Mouse (Mus musculus) intestine, embryonic 15.5 days (tissue): ENCODE measurements around the gene Eipr1. TPM values are rescaled to one million over a fixed set of nuclear protein-coding genes. Genes with fewer than 3 reads are reported as not detected.

Experiments
- ATAC-seq: fragments of 200-750 bp; cut with Nextera tagmentation; 2 replicates; pipeline ENCODE4 v1.8.0; 2017; ENCODE audit warnings: moderate TSS enrichment, moderate library complexity
- H3K27ac ChIP-seq: fragments of 300-500 bp; sonication (generic); 2 replicates; pipeline ENCODE4 v1.5.1; 2015; ENCODE audit warnings: mild to moderate bottlenecking, inconsistent platforms
- H3K27me3 ChIP-seq: fragments of 300-500 bp; sonication (generic); replicated peaks from 2 replicates; pipeline ENCODE4 v1.6.1; 2015; ENCODE audit warnings: inconsistent platforms
- H3K36me3 ChIP-seq: fragments of 300-500 bp; sonication (generic); 2 replicates; pipeline ENCODE4 v1.6.1; 2015; ENCODE audit warnings: inconsistent platforms
- H3K4me1 ChIP-seq: fragments of 300-500 bp; sonication (generic); replicated peaks from 2 replicates; pipeline ENCODE4 v1.6.1; 2015; ENCODE audit warnings: inconsistent platforms
- H3K4me2 ChIP-seq: fragments of 300-500 bp; sonication (generic); replicated peaks from 2 replicates; pipeline ENCODE4 v1.6.1; 2015; ENCODE audit warnings: mild to moderate bottlenecking, inconsistent platforms
- H3K4me3 ChIP-seq: fragments of 300-500 bp; sonication (generic); replicated peaks from 2 replicates; pipeline ENCODE4 v1.5.1; 2015; ENCODE audit warnings: inconsistent platforms
- H3K9ac ChIP-seq: fragments of 300-500 bp; sonication (generic); 2 replicates; pipeline ENCODE4 v1.6.1; 2015; ENCODE audit warnings: inconsistent platforms
- H3K9me3 ChIP-seq: fragments of 300-500 bp; sonication (generic); 2 replicates; pipeline ENCODE4 v1.6.1; 2016; ENCODE audit warnings: inconsistent platforms
- WGBS: fragments of 180-500 bp; shearing (Covaris S2); methylation state at CpG from one replicate; pipeline ENCODE4 v1.1.7; 2015; 5-methylcytosine and 5-hydroxymethylcytosine counted together
- polyA plus RNA-seq: library from polyadenylated mRNA; unstranded; fragments of >200 nt; fragmentation: Nextera tagmentation; extraction: Ambion mirVana; gene quantifications from 2 replicates; pipeline ENCODE4 v1.2.1, GENCODE M21; 2015

The Eipr1 gene
- polyA plus RNA-seq, 1 experiment from 2014 or later: 27.3 TPM

DNA sequence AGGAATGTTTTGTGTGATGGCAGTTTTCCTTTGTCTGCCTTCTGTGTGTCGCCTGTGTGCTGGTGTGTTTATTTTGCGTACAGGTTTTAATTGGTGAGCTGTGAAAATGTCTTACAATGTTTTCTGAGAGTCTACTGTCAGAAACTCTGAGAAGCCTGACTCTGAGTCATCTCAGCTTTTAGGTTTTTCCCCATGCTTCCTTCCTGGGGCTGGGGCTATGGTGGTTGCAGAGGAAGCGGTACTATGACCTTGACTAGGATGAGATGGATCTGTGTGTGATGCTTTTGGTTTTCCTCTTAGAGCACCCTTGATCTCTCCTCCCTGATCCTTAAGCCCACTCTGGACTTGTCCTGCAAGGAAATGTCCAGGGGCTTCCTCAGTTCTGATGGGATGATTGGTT lies 84.1 kb downstream of the Eipr1 start:
- Histone ChIP-seq H3K9me3 (no peaks in the 10 kb centered on the region), H3K27ac (no peak overlapping the region), H3K27me3 (no peaks in the 10 kb centered on the region), H3K4me1 (no peaks in the 10 kb centered on the region), H3K4me2 (no peak overlapping the region), H3K4me3 (no peak overlapping the region), H3K36me3 (no peaks in the 10 kb centered on the region), H3K9ac (no peak overlapping the region)
- no peak for ATAC-seq
- 80% methylated on average over 3 of the region's 3 CpGs for WGBS

DNA sequence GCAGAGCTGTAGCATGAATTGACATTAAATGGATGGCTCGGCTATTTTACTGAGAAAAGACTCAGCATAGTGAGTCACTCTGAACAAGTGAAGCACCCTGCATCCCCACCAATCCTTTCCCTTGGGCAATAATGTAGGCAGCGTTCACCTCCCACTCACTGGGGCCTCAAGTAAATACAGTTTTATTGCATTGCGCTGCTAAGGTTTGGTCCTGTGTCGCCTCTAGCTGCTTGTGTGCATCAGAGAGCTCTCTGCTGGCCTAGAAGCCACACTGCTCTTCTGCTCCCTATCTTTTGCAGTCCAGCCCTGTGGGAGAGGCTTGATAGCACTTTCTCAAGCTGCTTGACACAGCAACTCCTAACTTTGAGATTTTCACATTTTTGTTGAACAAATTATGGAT lies 86.7 kb downstream of the Eipr1 start:
- peak; percentile 43; the same call in 1 of the 2 replicates for ATAC-seq
- H3K4me3 ChIP-seq: no peak overlapping the region
- no peak overlapping the region for H3K4me2 ChIP-seq
- no peaks in the 10 kb centered on the region for H3K36me3 ChIP-seq
- no peak overlapping the region for H3K27ac ChIP-seq
- H3K9ac ChIP-seq: no peak overlapping the region
- 41% methylated on average over 4 of the region's 4 CpGs for WGBS
- H3K27me3 ChIP-seq: no peaks in the 10 kb centered on the region
- H3K9me3 ChIP-seq: no peaks in the 10 kb centered on the region
- no peaks in the 10 kb centered on the region for H3K4me1 ChIP-seq

DNA sequence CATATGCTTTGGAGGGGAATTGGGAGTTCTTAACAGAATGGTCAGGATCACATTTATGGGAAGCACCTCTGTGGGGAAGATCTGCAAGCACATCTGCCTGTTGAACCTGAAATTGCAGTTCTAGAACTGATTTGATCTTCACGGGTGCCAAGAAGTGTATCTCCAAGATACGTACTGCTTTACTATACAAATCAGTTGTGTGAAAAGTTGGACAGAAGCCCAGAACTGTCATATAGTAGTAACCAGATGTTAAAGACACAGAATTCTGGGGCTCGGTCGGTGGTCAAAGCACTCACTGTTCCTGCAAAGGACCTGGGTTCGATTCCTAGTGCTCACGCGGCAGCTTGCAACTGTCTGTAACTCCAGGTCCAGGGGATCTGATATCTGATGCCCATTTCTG lies 87.4 kb downstream of the Eipr1 start:
- H3K27ac ChIP-seq: no peak overlapping the region
- no peaks in the 10 kb centered on the region for H3K9me3 ChIP-seq
- no peak for ATAC-seq
- H3K4me1 ChIP-seq: no peaks in the 10 kb centered on the region
- no peak overlapping the region for H3K4me3 ChIP-seq
- no peaks in the 10 kb centered on the region for H3K36me3 ChIP-seq
- 70% methylated on average over 7 of the region's 7 CpGs for WGBS
- H3K27me3 ChIP-seq: no peaks in the 10 kb centered on the region
- no peak overlapping the region for H3K4me2 ChIP-seq
- H3K9ac ChIP-seq: no peak overlapping the region

DNA sequence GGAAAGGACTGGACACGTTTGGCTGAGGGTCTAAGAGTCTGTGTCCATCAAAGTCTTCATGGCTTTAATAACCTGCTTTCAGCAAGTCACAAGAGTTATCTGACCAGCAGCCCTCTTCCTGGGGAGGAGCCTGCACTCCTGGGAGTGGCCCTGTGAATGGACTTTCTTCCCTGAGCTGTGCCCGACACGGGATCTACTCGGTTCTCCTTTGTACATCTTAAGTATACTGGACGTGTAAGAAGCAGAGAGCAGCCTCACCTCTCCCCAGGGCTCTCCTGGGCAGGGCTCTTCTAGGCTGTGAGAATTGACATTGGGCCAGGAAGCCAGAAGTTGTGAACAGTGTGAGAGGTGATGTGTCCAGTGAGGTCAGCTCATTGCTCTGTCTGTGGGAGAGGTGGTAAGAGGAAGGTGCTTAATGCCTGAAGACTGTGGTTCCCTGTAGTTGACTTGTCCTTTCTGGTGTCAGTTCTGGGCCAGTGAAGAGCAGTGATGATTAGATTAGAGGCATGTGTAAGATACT lies 89.6 kb downstream of the Eipr1 start:
- peak; percentile 55; the same call in 1 of the 2 replicates for ATAC-seq
- no peaks in the 10 kb centered on the region for H3K9me3 ChIP-seq
- H3K4me3 ChIP-seq: no peak overlapping the region

DNA sequence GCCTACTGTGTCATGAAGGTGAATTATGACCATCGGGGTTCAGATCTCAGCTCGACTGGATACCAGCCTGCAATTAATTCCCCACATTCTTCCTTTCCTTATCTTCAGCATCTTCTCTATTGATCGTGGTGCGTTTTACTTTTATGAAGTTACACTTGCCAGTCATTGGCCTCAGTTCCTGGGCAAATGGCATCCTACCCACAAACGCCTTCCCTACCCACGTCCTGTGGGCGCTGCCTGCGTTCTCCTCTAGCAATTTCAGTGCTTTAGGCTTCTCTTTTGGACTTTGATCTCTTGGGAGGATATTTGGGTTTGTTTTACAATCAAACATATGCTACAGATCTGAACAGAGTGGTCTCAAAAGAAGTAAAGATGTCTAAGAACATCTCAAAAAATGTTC lies 94.2 kb downstream of the Eipr1 start:
- H3K27ac ChIP-seq: no peak overlapping the region
- no peaks in the 10 kb centered on the region for H3K27me3 ChIP-seq
- H3K4me2 ChIP-seq: no peak overlapping the region
- 74% methylated on average over 8 of the region's 8 CpGs for WGBS
- H3K4me1 ChIP-seq: no peaks in the 10 kb centered on the region
- no peak for ATAC-seq
- H3K9ac ChIP-seq: no peak overlapping the region
- no peak overlapping the region for H3K4me3 ChIP-seq
- H3K36me3 ChIP-seq: no peaks in the 10 kb centered on the region
- no peaks in the 10 kb centered on the region for H3K9me3 ChIP-seq

More for the DNA sequence above, 89.6 kb downstream of the Eipr1 start:
- Histone ChIP-seq H3K27ac (no peak overlapping the region), H3K9ac (no peak overlapping the region), H3K4me2 (no peak overlapping the region), H3K4me1 (no peaks in the 10 kb centered on the region), H3K27me3 (no peaks in the 10 kb centered on the region), H3K36me3 (no peaks in the 10 kb centered on the region)
- 62% methylated on average over 5 of the region's 5 CpGs for WGBS

DNA sequence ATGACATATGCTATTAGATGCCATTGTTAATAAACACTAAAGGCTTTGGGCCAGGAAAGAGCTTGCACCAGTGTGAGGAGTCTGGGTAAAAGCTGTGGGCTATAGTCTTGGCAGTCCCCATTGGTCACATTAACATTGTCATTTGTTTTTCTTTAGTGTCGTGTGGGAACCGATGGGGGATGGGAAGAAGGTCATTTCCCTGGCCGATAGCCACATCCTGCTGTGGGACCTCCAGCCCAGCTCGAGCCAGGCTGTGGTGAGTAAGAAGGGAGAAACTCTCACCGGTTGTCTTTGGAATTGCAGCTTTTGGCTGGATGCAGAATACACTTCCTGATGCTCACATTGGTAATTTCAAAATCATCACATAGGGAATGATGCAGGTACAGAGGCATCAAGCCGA lies 95.8 kb downstream of the Eipr1 start:
- Histone ChIP-seq H3K9me3 (no peaks in the 10 kb centered on the region), H3K4me1 (no peaks in the 10 kb centered on the region), H3K36me3 (no peaks in the 10 kb centered on the region), H3K27ac (no peak overlapping the region), H3K9ac (no peak overlapping the region), H3K27me3 (no peaks in the 10 kb centered on the region), H3K4me2 (no peak overlapping the region), H3K4me3 (no peak overlapping the region)
- 65% methylated on average over 6 of the region's 6 CpGs for WGBS
- no peak for ATAC-seq

DNA sequence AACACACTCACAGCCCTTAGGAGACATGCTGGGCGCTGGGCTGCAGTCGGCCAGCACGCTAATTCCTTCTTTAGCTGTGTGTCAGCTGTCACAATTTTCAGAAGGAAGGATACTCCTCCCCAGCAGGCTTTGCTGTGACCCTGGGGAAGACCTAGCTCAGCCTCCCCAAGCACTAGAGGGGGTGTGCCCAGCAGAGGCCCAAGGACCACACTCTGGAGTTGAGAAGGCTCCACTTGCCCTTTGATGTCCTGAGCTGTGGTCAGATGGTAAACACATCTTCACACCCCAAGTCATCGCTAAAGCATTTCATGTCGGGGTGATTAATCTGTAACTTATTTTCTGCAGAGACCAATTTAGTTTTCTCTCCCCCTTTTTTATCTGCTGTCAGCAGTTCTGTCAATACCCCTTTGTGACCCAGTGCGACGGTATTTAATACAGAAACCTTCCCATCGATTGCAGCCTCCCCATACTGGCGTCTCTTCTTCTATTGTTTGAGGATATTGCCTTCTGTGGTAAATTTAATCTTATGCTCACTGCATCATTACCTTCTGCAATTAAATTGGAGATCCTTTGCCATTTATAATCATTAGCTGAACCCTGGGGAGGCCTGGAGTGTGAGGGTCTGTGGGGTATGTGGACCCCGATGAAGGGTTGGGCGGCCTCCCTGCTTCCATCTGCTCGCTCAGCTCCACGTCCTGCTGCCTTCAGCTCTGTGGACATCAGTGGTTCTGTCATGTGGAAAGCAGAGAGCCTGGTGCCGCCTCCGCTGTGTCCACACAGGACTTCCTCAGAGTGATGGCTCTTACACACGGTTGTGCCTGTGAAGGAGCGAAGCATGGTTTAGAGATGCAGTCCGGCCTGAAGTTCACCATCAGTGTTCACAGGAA lies 97.4 kb downstream of the Eipr1 start:
- no peak overlapping the region for H3K9ac ChIP-seq
- 73% methylated on average over 18 of the region's 18 CpGs for WGBS
- no peaks in the 10 kb centered on the region for H3K9me3 ChIP-seq
- no peaks in the 10 kb centered on the region for H3K4me1 ChIP-seq
- H3K27ac ChIP-seq: no peak overlapping the region
- no peak overlapping the region for H3K4me3 ChIP-seq
- H3K36me3 ChIP-seq: no peaks in the 10 kb centered on the region
- ATAC-seq: no peak
- H3K4me2 ChIP-seq: no peak overlapping the region
- H3K27me3 ChIP-seq: no peaks in the 10 kb centered on the region

DNA sequence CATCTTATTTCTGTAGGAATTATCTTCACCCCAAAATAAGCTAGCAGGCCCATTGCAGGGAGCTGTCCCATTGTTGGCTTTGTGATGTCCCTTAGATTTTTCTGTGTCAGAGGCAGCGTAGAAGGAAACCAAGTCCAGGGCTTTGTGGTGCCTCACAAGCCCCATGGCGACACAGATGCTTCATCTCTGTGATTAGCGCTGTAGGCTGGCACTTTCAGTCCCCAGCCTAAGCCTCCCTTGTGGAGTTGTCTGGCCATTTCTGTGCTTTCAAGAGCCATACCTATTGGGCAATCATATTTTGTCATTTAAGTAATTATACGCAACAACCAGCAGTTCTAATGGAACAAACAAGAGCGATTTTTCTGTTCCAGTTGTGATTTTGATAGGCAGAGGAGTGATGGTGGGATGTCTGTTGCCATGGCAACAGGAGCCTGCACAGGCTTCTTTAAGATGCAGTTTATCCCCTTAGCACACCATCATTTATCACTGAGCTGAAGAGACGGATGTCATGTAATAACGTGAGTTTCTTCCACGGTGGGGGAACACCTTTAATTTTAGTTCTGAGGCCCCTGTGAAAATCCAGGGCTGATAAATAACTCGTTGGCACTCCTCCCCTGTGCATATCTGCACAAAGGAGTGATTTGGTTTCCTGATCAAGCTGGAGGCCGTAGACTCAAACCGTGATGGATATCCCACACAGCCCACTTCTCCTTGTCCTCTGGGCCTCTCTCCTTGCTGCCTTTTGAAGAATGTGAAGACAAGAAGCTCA lies 108.1 kb downstream of the Eipr1 start:
- no peaks in the 10 kb centered on the region for H3K9me3 ChIP-seq
- no peak overlapping the region for H3K9ac ChIP-seq
- no peak overlapping the region for H3K4me2 ChIP-seq
- no peak for ATAC-seq
- no peaks in the 10 kb centered on the region for H3K27me3 ChIP-seq
- peaks cover 4% of the 10 kb centered on the region; the same call in 1 of the 2 replicates for H3K4me1 ChIP-seq
- 76% methylated on average over 11 of the region's 11 CpGs for WGBS
- H3K4me3 ChIP-seq: no peak overlapping the region
- H3K27ac ChIP-seq: no peak overlapping the region
- no peaks in the 10 kb centered on the region for H3K36me3 ChIP-seq

DNA sequence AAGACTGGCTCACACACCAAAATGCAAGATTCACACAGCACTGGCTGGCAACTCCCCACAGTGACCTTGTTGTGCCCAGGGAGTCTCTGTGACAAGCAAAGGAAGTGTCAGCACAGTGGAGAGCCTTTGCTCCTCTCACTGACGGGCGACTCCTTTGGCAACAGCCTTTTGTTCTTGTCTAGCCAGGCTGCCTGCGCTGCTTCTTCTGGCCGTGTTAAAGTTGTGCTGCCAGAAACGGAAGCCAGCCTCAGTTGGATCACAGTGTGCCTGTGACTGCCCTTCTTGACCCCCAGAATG lies 108.6 kb downstream of the Eipr1 start:
- Histone ChIP-seq H3K9me3 (no peaks in the 10 kb centered on the region), H3K4me1 (peaks cover 4% of the 10 kb centered on the region; the same call in 1 of the 2 replicates), H3K27ac (no peak overlapping the region), H3K4me3 (no peak overlapping the region), H3K36me3 (no peaks in the 10 kb centered on the region), H3K27me3 (no peaks in the 10 kb centered on the region), H3K4me2 (no peak overlapping the region), H3K9ac (no peak overlapping the region)
- 68% methylated on average over 5 of the region's 5 CpGs for WGBS
- ATAC-seq: no peak

DNA sequence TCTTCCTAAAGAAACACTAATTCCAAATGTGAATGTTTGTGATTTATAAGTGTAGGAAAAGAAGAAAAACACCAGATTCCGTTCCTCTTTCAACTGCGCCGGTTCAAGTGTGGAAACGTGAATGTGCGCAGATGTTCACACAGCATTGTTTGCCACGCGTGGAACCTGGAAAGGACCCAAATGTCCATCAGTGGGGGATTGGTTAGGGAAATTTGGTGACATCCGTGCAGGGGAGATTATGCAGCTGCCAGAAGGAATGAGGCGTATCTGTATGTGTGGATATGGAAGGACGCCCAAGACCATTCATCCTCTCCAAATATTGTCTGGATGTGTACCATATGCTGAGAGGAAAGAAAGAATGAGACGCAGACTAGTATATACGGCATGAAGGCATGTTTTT lies 111.7 kb downstream of the Eipr1 start:
- H3K27me3 ChIP-seq: no peaks in the 10 kb centered on the region
- no peak overlapping the region for H3K27ac ChIP-seq
- H3K4me2 ChIP-seq: no peak overlapping the region
- peak; percentile 76 for ATAC-seq
- 52% methylated on average over 12 of the region's 12 CpGs for WGBS
- H3K9ac ChIP-seq: no peak overlapping the region
- peaks cover 4% of the 10 kb centered on the region; the same call in 1 of the 2 replicates for H3K4me1 ChIP-seq
- no peaks in the 10 kb centered on the region for H3K9me3 ChIP-seq
- H3K4me3 ChIP-seq: no peak overlapping the region
- no peaks in the 10 kb centered on the region for H3K36me3 ChIP-seq

DNA sequence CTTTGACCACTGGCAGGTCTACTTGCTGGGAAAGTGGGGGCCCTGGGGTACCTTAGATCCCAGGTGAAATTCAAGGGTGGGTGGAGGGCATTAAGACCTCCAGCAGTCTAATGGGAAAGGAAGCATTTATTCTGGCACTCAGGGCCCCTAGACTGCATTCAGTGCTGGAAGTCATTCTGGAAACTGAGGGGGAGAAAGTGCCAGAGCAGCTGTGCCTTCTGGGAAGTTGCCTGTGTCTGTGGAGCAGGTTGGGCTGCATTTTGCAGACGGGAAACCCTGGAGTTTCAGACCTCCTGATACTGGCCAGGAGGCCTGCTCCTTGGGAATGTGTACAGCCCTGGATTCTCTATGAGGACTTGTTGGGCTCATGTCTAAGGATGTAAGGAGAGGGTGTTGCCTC lies 114.5 kb downstream of the Eipr1 start:
- H3K27ac ChIP-seq: no peak overlapping the region
- no peak overlapping the region for H3K9ac ChIP-seq
- H3K4me2 ChIP-seq: no peak overlapping the region
- no peaks in the 10 kb centered on the region for H3K9me3 ChIP-seq
- ATAC-seq: no peak
- H3K4me3 ChIP-seq: no peak overlapping the region
- WGBS: 52% methylated on average over 1 of the region's 1 CpGs
- no peaks in the 10 kb centered on the region for H3K36me3 ChIP-seq
- no peaks in the 10 kb centered on the region for H3K27me3 ChIP-seq
- H3K4me1 ChIP-seq: peaks cover 4% of the 10 kb centered on the region; the same call in 1 of the 2 replicates

DNA sequence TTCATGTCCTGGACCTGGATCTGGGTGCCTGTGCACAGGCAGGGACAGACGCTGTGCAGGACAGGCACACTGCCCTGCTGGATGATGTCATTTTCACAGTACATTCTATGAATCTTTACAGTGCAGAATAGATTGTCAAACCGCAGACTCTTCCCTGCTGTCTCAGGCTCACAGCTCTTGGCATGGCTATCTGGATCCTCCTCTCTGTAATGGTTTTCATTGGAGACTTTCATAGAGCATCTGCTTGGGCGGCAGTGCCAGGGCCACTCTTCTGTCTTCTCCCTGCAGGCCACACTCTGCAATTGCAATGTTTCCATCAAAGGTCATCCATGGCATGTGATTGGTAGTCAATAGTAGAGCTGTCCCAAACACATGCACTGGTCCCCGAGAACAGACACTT lies 117.2 kb downstream of the Eipr1 start:
- WGBS: 82% methylated on average over 4 of the region's 4 CpGs
- H3K9ac ChIP-seq: no peak overlapping the region
- no peak for ATAC-seq
- no peaks in the 10 kb centered on the region for H3K27me3 ChIP-seq
- H3K9me3 ChIP-seq: no peaks in the 10 kb centered on the region
- H3K36me3 ChIP-seq: no peaks in the 10 kb centered on the region
- H3K4me3 ChIP-seq: no peak overlapping the region
- H3K4me1 ChIP-seq: no peaks in the 10 kb centered on the region
- no peak overlapping the region for H3K27ac ChIP-seq
- no peak overlapping the region for H3K4me2 ChIP-seq
